ENCODE assay signal across 18 mouse cellular contexts in the genomic region with DNA sequence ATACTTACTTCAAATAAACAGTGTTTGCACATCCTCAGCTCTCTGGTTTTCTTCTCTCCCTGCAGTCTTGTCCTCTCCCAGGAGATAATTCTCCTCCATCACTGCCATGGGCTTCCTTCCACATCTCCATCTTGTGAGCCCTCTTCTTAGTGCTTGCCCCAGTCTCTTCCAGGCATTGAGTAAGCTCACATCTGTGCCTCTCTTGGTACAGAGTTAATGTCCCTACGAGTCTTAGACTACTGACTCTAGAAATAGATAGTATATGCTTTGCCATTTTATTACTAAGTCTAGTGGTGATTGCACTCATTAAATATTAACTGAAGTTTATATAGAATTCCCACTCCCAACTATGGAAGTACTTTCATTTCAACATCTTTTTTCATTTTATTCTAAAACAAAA. TPM values are rescaled to one million over a fixed set of nuclear protein-coding genes. Genes with fewer than 3 reads are reported as not detected.
"Had no signal": no experiment of that assay in that cellular context is flagged by ENCODE, and none has a peak within 500 bp of the region (broad histone marks: within the 10 kb centered on the region; RNA-seq: fewer than 3 reads in every experiment).

No protein-coding gene starts in this region.

- H3K9ac ChIP-seq: limb, embryonic 13.5 days; liver, embryonic 14.5 days had no signal

- H3K4me3 ChIP-seq: limb, embryonic 13.5 days had no signal

- DNase-seq: kidney, adult 11 months; kidney, adult 9 months; kidney, postnatal 10 days; left cerebral cortex, postnatal 4 days; lung, adult 18-20 months; lung, postnatal 36 days had no signal

- H3K27ac ChIP-seq: limb, embryonic 13.5 days; liver, embryonic 14.5 days; stomach, postnatal 0 days had no signal

- H3K27me3 ChIP-seq: limb, embryonic 13.5 days had no signal

- H3K9me3 ChIP-seq: limb, embryonic 13.5 days had no signal

- H3K4me2 ChIP-seq: limb, embryonic 13.5 days had no signal

RNA-seq across cellular contexts. Expression of gene 4930544G11Rik, which starts 19.6 kb away (rescaled TPM):
- total RNA-seq: layer of hippocampus, adult 8-10 months; layer of hippocampus, postnatal 14 days; left cerebral cortex, adult 18-20 months; left cerebral cortex, postnatal 10 days; left cerebral cortex, postnatal 4 days; liver, adult 2 months; megakaryocyte progenitor cell, adult 5-6 weeks; neutrophil, adult 5-6 weeks had no signal
- polyA plus RNA-seq: large intestine, adult 2 months; limb, embryonic 13.5 days; liver, adult 2 months; liver, embryonic 14.5 days; lung, embryonic 16.5 days; stomach, postnatal 0 days had no signal
